Mouse (Mus musculus) liver, embryonic 11.5 days (tissue): ENCODE measurements around the gene Casp2. TPM values are rescaled to one million over a fixed set of nuclear protein-coding genes. Genes with fewer than 3 reads are reported as not detected.

Source experiments
- ATAC-seq: fragments of 200-750 bp; cut with Nextera tagmentation; replicated peaks from 2 replicates; pipeline ENCODE4 v1.8.0; 2017; ENCODE audit warnings: moderate number of reproducible peaks, mild to moderate bottlenecking, moderate TSS enrichment, moderate library complexity; ENCODE audit not compliant: low FRiP score
- DNase-seq: peaks from one replicate; pipeline ENCODE4 v3.0.0-alpha.2; 2017; ENCODE audit warnings: low spot score
- H3K27ac ChIP-seq: fragments of 300-500 bp; sonication (generic); 2 replicates; pipeline ENCODE4 v1.5.1; 2014; ENCODE audit warnings: mild to moderate bottlenecking, low read depth, low read length, control low read depth
- H3K27me3 ChIP-seq: fragments of 300-500 bp; sonication (generic); replicated peaks from 2 replicates; pipeline ENCODE4 v1.6.1; 2014; ENCODE audit warnings: low read length, mixed read lengths; ENCODE audit not compliant: control insufficient read depth, insufficient read depth
- H3K36me3 ChIP-seq: fragments of 300-500 bp; sonication (generic); 2 replicates; pipeline ENCODE4 v1.6.1; 2014; ENCODE audit warnings: mild to moderate bottlenecking, low read length, moderate library complexity, mixed read lengths; ENCODE audit not compliant: control insufficient read depth, insufficient read depth
- H3K4me1 ChIP-seq: fragments of 300-500 bp; sonication (generic); replicated peaks from 2 replicates; pipeline ENCODE4 v1.6.1; 2014; ENCODE audit warnings: low read length, mixed read lengths; ENCODE audit not compliant: control insufficient read depth, insufficient read depth
- H3K4me2 ChIP-seq: fragments of 300-500 bp; sonication (generic); 2 replicates; pipeline ENCODE4 v1.6.1; 2014; ENCODE audit warnings: mild to moderate bottlenecking, control low read depth, moderate library complexity
- H3K4me3 ChIP-seq: fragments of 300-500 bp; sonication (generic); 2 replicates; pipeline ENCODE4 v1.5.1; 2014; ENCODE audit warnings: low read depth, low read length, control low read depth
- H3K9ac ChIP-seq: fragments of 300-500 bp; sonication (generic); 2 replicates; pipeline ENCODE4 v1.6.1; 2014; ENCODE audit warnings: low read depth, low read length, control low read depth
- H3K9me3 ChIP-seq: fragments of 300-500 bp; sonication (generic); 2 replicates; pipeline ENCODE4 v1.6.1; 2016; ENCODE audit warnings: low read length, inconsistent platforms, mixed read lengths; ENCODE audit not compliant: control insufficient read depth
- WGBS: fragments of 180-500 bp; shearing (Covaris S2); extraction: QIAGEN DNeasy Blood & Tissue Kit; methylation state at CpG from one replicate; pipeline ENCODE4 v1.1.7; 2014; 5-methylcytosine and 5-hydroxymethylcytosine counted together
- polyA plus RNA-seq: library from polyadenylated mRNA; unstranded; fragments of >200 nt; fragmentation: Nextera tagmentation; extraction: Ambion mirVana; gene quantifications from 2 replicates; pipeline ENCODE4 v1.2.1, GENCODE M21; 2014

The Casp2 gene
- polyA plus RNA-seq, 1 experiment from 2014 or later = 44.5 TPM

DNA sequence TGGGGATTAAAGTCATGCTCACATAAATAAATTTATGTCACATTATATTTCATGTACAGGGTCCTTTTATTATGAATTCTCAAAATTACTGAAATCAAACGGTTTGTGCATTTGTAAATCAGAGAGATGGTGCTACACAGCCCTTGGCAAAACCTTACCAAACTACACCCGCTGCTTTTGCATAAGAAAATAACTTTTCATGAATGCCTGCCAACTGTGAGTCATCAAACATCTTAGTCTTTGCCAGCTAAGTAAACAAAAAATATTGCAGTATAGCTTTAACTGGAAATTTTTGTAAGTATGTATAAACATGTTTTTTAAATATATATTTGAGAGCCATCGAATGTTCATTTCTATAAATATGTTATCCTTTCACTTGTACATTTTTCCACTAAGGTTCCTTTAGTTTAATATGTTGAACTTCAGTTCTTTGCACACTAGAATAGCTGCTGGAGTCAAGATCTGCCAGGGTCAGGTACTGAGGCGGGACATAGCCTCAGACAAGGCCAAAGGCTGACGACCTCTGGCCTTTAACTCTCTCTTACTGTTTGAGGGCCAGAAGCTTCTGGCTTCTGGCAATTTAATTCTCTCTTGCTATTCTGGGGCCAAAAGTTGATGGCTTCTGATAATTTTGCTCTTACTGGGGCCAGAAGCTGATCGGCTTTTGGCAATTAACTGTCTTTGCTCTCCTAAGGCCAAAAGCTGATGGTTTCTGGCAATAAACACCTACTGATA lies 23.3 kb upstream of the Casp2 start:
- Histone ChIP-seq H3K27ac (no peak overlapping the region), H3K9me3 (no peaks in the 10 kb centered on the region)
- DNase-seq = no peak

DNA sequence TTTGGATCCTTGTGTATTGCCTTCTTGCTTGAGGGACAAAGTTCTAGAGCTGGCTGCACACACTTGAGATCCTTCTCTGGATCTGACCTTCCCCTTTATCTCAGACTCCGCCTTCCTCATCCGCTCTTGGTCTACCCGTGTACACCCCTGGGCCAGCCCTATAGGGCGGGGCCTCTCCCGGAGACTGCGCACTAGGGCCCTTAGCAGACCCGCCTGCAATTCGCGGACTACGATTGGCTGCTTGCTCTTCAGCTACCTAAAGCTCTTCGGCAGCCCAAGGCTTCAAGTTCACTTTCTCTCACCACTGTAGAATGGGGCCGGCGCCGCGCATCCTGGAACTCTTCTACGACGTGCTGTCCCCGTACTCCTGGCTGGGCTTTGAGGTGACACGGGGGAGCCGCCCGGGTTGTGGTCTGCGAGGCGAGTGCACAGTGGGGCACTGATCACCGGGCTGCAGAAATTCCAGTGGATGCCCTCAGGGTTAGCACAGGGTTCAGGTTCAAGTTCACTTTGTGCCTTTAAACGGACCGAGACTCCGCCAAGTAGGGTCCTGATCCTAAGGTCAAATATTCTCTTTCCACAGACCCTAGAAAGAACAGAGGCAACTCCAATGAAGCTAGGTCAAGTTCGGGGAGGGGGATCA lies 19.0 kb upstream of the Casp2 start, which contains the start of gene Gstk1:
Gene Gstk1, plus strand, starts transcription at position 225 of the 643 bp plus-strand sequence.
- 4% methylated on average over 28 of the region's 28 CpGs for WGBS
- no peaks in the 10 kb centered on the region for H3K9me3 ChIP-seq

More for the DNA sequence above, 23.3 kb upstream of the Casp2 start:
- WGBS = 73% methylated on average over 6 of the region's 6 CpGs
- H3K9ac ChIP-seq = no peak overlapping the region
- no peak overlapping the region for H3K4me2 ChIP-seq
- H3K36me3 ChIP-seq = no peaks in the 10 kb centered on the region
- H3K27me3 ChIP-seq = peaks cover 2% of the 10 kb centered on the region; the same call in 1 of the 2 replicates
- H3K4me3 ChIP-seq = no peak overlapping the region
- no peak for ATAC-seq
- H3K4me1 ChIP-seq = peaks cover 6% of the 10 kb centered on the region

DNA sequence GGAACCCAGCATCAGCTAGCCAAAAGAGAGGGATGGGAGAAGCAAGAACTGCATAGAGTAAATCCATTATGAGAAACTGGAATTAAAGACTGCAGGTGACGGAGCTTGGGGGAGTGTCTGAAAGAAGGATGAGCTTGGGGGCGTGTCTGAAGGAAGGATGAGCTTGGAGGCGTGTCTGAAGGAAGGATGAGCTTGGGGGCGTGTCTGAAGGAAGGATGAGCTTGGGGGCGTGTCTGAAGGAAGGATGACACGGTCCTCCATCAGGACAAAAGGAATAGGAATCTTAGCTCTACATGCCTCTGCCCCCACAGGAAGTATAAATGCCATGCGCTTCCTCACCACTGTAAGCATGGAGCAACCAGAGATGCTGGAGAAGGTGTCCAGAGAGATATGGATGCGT lies 17.6 kb upstream of the Casp2 start:
- Histone ChIP-seq H3K4me1 (peaks cover 11% of the 10 kb centered on the region), H3K9ac (no peak overlapping the region), H3K27ac (no peak overlapping the region), H3K4me2 (peak overlapping the region; percentile 33; the same call in 1 of the 2 replicates), H3K9me3 (no peaks in the 10 kb centered on the region), H3K4me3 (no peak overlapping the region), H3K36me3 (no peaks in the 10 kb centered on the region), H3K27me3 (peaks cover 6% of the 10 kb centered on the region; the same call in 1 of the 2 replicates)
- 6% methylated on average over 8 of the region's 8 CpGs for WGBS
- ATAC-seq (no peak; the same call in 1 of the 2 replicates), DNase-seq (no peak)

More for the DNA sequence above, 19.0 kb upstream of the Casp2 start, which contains the start of gene Gstk1:
- Histone ChIP-seq H3K27ac (no peak within 1 kb of the TSS), H3K4me2 (peak within 1 kb of the TSS; percentile 94), H3K4me3 (peak within 1 kb of the TSS; percentile 57), H3K4me1 (peaks cover 11% of the 10 kb centered on the region), H3K9ac (peak within 1 kb of the TSS; percentile 62), H3K36me3 (no peaks in the 10 kb centered on the region), H3K27me3 (peaks cover 6% of the 10 kb centered on the region; the same call in 1 of the 2 replicates)
- ATAC-seq (peak; percentile 100), DNase-seq (peak; percentile 81)

DNA sequence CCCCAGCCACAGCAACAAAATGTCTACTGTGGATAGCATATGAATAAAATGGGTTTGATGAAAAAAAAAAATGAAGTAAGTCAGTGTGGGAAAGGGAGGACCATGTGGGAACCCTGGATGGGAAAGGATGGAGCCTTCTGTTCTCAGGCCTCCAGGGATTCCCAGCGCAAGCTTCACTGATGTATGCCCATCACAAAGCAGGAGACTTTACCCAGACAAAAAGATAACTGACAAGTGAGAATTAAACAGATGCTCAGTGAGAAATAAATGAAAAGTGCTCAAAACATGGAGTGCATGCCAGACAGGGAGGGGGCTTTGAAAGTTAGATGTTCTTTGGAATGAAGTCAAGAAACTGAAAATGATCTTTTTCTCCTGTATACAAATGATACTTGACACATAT lies 16.8 kb upstream of the Casp2 start:
- H3K4me1 ChIP-seq = peaks cover 11% of the 10 kb centered on the region
- H3K4me3 ChIP-seq = no peak overlapping the region
- no peak overlapping the region for H3K27ac ChIP-seq
- WGBS = 96% methylated on average over 1 of the region's 1 CpGs
- no peak overlapping the region for H3K9ac ChIP-seq
- H3K9me3 ChIP-seq = no peaks in the 10 kb centered on the region
- DNase-seq (no peak), ATAC-seq (no peak)
- no peaks in the 10 kb centered on the region for H3K36me3 ChIP-seq
- peaks cover 6% of the 10 kb centered on the region; the same call in 1 of the 2 replicates for H3K27me3 ChIP-seq
- no peak overlapping the region; the same call in 1 of the 2 replicates for H3K4me2 ChIP-seq

DNA sequence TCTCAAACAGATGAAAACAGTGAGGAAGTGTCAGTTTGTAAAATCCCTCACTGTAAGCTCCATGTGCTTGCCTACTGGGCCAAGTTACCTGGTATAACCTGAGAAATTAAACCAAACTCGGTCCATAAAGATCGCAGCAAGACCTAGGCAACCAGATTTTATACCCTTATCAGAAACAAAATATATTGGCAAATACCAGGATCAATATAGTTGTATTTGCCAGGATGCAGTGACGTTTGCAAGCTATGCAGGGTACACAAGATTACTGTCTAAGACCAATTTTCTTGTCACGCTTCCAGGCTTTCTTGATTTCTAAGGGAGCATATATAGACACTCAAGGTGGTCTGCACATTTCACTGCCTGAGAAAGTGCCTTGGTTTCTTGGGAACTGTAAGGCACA lies 13.0 kb upstream of the Casp2 start:
- Histone ChIP-seq H3K27me3 (0 out of 2 replicates have a peak, but pooled peaks cover 3% of the 10 kb centered on the region), H3K4me2 (no peak overlapping the region), H3K36me3 (no peaks in the 10 kb centered on the region), H3K27ac (no peak overlapping the region), H3K9ac (no peak overlapping the region), H3K4me1 (0 out of 2 replicates have a peak, but pooled peaks cover 2% of the 10 kb centered on the region), H3K4me3 (no peak overlapping the region), H3K9me3 (no peaks in the 10 kb centered on the region)
- DNase-seq (no peak), ATAC-seq (no peak)
- WGBS = 84% methylated on average over 4 of the region's 4 CpGs

DNA sequence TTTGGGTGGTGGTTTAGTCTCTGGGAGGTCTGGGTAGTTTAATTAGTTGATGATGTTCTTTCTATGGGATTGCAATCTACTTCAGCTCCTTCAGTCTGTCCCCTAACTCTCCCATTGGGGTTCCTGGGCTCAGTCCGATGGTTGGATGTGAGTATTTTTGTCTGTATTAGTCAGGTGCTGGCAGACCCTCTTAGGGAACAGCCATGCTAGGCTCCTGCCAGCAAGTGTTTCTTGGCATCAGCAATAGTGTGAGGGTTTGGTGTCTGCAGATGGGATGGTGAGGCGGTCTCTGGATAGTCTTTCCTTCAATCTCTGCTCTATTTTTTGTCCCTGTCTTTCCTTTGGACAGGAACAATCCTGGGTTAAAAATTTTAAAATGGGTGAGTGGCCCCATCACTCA lies 11.7 kb upstream of the Casp2 start:
- ATAC-seq (no peak), DNase-seq (no peak)
- no peaks in the 10 kb centered on the region for H3K4me1 ChIP-seq
- no peak overlapping the region for H3K4me3 ChIP-seq
- no peaks in the 10 kb centered on the region for H3K36me3 ChIP-seq
- 66% methylated on average over 2 of the region's 2 CpGs for WGBS
- no peaks in the 10 kb centered on the region for H3K27me3 ChIP-seq
- no peaks in the 10 kb centered on the region for H3K9me3 ChIP-seq
- H3K9ac ChIP-seq = no peak overlapping the region
- H3K4me2 ChIP-seq = no peak overlapping the region
- no peak overlapping the region for H3K27ac ChIP-seq

DNA sequence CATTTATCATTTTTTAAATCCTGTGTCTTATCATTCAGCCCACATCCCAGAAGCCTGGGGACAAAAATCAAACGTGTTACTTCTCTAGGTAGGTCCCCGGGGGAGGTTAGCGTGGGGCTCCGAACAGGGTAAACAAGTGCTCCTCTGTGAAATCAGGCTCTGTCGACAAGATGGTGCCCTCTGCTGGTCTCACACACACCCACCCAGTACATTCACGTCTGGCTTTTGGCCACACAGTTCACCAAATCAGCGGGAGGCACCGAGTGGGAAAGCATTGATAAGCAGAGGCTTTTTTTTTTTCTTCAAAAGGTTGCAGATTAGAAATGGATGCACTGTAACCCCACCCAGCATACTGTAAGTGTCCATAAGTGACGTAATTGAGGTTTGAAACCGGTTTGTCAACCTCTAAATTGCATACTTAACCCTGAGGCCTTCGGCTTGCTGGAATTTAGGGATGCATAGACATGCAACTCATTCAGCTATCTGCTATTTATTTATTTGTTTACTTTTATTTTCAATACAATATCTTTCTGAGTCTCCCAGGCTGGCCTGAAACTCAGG lies 7.4 kb upstream of the Casp2 start:
- H3K36me3 ChIP-seq = no peaks in the 10 kb centered on the region
- H3K4me2 ChIP-seq = peak overlapping the region; percentile 10; the same call in 1 of the 2 replicates
- WGBS = 18% methylated on average over 11 of the region's 11 CpGs
- no peaks in the 10 kb centered on the region for H3K9me3 ChIP-seq
- no peaks in the 10 kb centered on the region for H3K27me3 ChIP-seq
- no peak overlapping the region for H3K27ac ChIP-seq
- ATAC-seq (peak; percentile 87), DNase-seq (peak; percentile 46)
- H3K9ac ChIP-seq = no peak overlapping the region
- peaks cover 3% of the 10 kb centered on the region; the same call in 1 of the 2 replicates for H3K4me1 ChIP-seq
- no peak overlapping the region for H3K4me3 ChIP-seq

DNA sequence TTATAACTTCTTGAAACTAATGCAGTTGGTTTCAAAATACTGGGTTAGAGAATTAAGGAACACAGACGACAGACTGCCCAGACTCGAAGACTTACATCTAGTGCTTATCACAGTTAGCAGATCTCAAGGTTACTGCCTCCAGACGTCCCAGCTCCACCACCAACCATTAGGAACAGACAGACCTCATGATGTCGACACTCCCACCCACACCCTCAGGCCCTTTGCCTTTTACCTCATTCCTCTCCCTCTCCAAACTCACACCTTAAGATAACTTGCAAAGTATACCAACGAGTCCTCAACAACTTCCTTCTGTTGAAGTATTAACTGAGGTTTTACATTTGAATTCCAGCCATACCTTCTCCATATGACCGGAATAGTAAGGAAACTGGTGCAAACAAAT lies 4.4 kb upstream of the Casp2 start:
- H3K27ac ChIP-seq = no peak overlapping the region
- H3K9ac ChIP-seq = no peak overlapping the region
- H3K9me3 ChIP-seq = no peaks in the 10 kb centered on the region
- DNase-seq = no peak
- 34% methylated on average over 6 of the region's 6 CpGs for WGBS
- no peaks in the 10 kb centered on the region for H3K27me3 ChIP-seq
- H3K4me2 ChIP-seq = no peak overlapping the region
- no peak for ATAC-seq
- H3K4me1 ChIP-seq = peaks cover 8% of the 10 kb centered on the region; the same call in 1 of the 2 replicates
- H3K36me3 ChIP-seq = no peaks in the 10 kb centered on the region
- no peak overlapping the region for H3K4me3 ChIP-seq
